Mouse (Mus musculus) testis, adult 2 months (tissue): Measurements from ENCODE around the gene Gbp4. TPM values are rescaled to one million over a fixed set of nuclear protein-coding genes. Genes with fewer than 3 reads are reported as not detected.
"Not testable (repeated sequence)": the region's sequence is repeated elsewhere in the genome, so short reads cannot be mapped to it uniquely, and the experiment has no call there.

Experiments
- H3K27ac ChIP-seq: fragments of 200-500 bp; 2 replicates; pipeline ENCODE4 v1.5.1; 2012; ENCODE audit warnings: low read depth, low read length; ENCODE audit not compliant: control insufficient read depth, insufficient read depth
- H3K27me3 ChIP-seq: fragments of 200-500 bp; 2 replicates; pipeline ENCODE4 v1.6.1; 2012; ENCODE audit warnings: mild to moderate bottlenecking, low read length, moderate library complexity; ENCODE audit not compliant: control insufficient read depth, insufficient read depth
- H3K36me3 ChIP-seq: fragments of 200-500 bp; 2 replicates; pipeline ENCODE4 v1.6.1; 2012; ENCODE audit warnings: mild to moderate bottlenecking, low read length; ENCODE audit not compliant: control insufficient read depth, insufficient read depth
- H3K4me1 ChIP-seq: fragments of 200-500 bp; 2 replicates; pipeline ENCODE4 v1.6.1; 2012; ENCODE audit warnings: low read length; ENCODE audit not compliant: control insufficient read depth, insufficient read depth
- H3K4me3 ChIP-seq: fragments of 200-500 bp; 2 replicates; pipeline ENCODE4 v1.5.1; 2012; ENCODE audit warnings: low read depth, mild to moderate bottlenecking, low read length, moderate library complexity, mixed read lengths; ENCODE audit not compliant: control insufficient read depth
- CTCF ChIP-seq: fragments of 200-500 bp; IDR thresholded peaks from 2 replicates; pipeline ENCODE4 v1.5.1; 2012; ENCODE audit warnings: low read depth, mild to moderate bottlenecking, inconsistent platforms, low read length, moderate library complexity; ENCODE audit not compliant: control insufficient read depth, insufficient read depth, insufficient replicate concordance
- POLR2A ChIP-seq: fragments of 200-500 bp; IDR thresholded peaks from 2 replicates; pipeline ENCODE4 v1.6.1; 2012; ENCODE audit warnings: low read depth, mild to moderate bottlenecking, inconsistent platforms, low read length, moderate library complexity; ENCODE audit not compliant: control insufficient read depth
- polyA plus RNA-seq: library from polyadenylated mRNA; depleted of rRNA; stranded (reverse); fragments of >200 nt; gene quantifications from 2 replicates; pipeline ENCODE4 v1.2.3, GENCODE M21; 2012; rRNA removed

Gbp4 gene
- polyA plus RNA-seq, 1 experiment = 0.35 TPM

GRCm38 (mm10) chr5:105081900-105082299, 57.5 kb downstream of the Gbp4 start:
- Histone ChIP-seq H3K27me3 (no peaks in the 10 kb centered on the region), H3K27ac (no peak overlapping the region), H3K36me3 (no peaks in the 10 kb centered on the region), H3K4me1 (no peaks in the 10 kb centered on the region), H3K4me3 (no peak overlapping the region)
- TF ChIP-seq POLR2A (no peak), CTCF (no peak)

- H3K4me3 ChIP-seq, H3K27me3 ChIP-seq, H3K27ac ChIP-seq, H3K4me1 ChIP-seq, H3K36me3 ChIP-seq: not testable (repeated sequence)
These were observed 71.0 kb downstream of the Gbp4 start for GRCm38 (mm10) chr5:105068356-105068755.

Other genes with a start within 250 kb of the Gbp4 start
- 0.21 and 0.25 TPM in 2 replicates for gene Abcg3, start 156.9 kb downstream of the Gbp4 start, polyA plus RNA-seq
- gene Gbp9, start within 50 bp of the Gbp4 start, polyA plus RNA-seq = 0.20 and 0.27 TPM in 2 replicates
- gene Gbp8, start within 50 bp of the Gbp4 start, polyA plus RNA-seq = 0.22 and 0.32 TPM in 2 replicates
- gene Gbp10, start 99.9 kb upstream of the Gbp4 start, polyA plus RNA-seq = 0.18 and 0.27 TPM in 2 replicates
- 0.14 and 0.22 TPM in 2 replicates for gene Gm43302, start 154.1 kb upstream of the Gbp4 start, polyA plus RNA-seq
- 0.12 and 0.36 TPM in 2 replicates for gene Gbp6, start 154.1 kb upstream of the Gbp4 start, polyA plus RNA-seq